Mouse (Mus musculus): ENCODE measurements at regions not wholly inside any gene's neighbourhood (a gene's known extent, or its start where the extent isn't known, plus 50 kb on each side); places are given as distances from the start of the nearest gene placed in this dataset.

GRCm38 (mm10) chr7:136094681-136095360 is 378.7 kb upstream of the Mki67 start:
- TF ChIP-seq GATA1 (IDR thresholded peaks at IDR 0.05; ENCODE audit: low read length) (no peak), TAL1 (IDR thresholded peaks at IDR 0.05; ENCODE audit: low read length) (no peak)
